Mouse (Mus musculus) brain, embryonic 14.5 days (tissue): ENCODE data around the gene Gnat1. TPM values are rescaled to one million over a fixed set of nuclear protein-coding genes. Genes with fewer than 3 reads are reported as not detected.
A peak's percentile ranks its signal among the peaks of the same experiment; 100 is the strongest.

Experiments used
- DNase-seq: peaks from one replicate; pipeline ENCODE4 v3.0.0-alpha.2; 2011; ENCODE audit warnings: low read depth
- CTCF ChIP-seq: fragments of 200-500 bp; IDR thresholded peaks from 2 replicates; pipeline ENCODE4 v1.5.1; 2012; ENCODE audit warnings: inconsistent platforms, mild to moderate bottlenecking, moderate library complexity, borderline replicate concordance; ENCODE audit not compliant: insufficient read depth, insufficient read length; ENCODE audit errors: extremely low read depth
- POLR2A ChIP-seq: fragments of 200-500 bp; IDR thresholded peaks from 2 replicates; pipeline ENCODE4 v1.6.1; 2012; ENCODE audit warnings: mild to moderate bottlenecking, inconsistent platforms, borderline replicate concordance; ENCODE audit not compliant: poor library complexity, insufficient read depth, insufficient read length, severe bottlenecking; ENCODE audit errors: extremely low read depth
- polyA plus RNA-seq: library from polyadenylated mRNA; depleted of rRNA; stranded (reverse); fragments of >200 nt; gene quantifications from 2 replicates; pipeline ENCODE4 v1.2.3, GENCODE M21; 2012

Gnat1 gene
- polyA plus RNA-seq, 1 experiment, result 0.48 TPM

DNA sequence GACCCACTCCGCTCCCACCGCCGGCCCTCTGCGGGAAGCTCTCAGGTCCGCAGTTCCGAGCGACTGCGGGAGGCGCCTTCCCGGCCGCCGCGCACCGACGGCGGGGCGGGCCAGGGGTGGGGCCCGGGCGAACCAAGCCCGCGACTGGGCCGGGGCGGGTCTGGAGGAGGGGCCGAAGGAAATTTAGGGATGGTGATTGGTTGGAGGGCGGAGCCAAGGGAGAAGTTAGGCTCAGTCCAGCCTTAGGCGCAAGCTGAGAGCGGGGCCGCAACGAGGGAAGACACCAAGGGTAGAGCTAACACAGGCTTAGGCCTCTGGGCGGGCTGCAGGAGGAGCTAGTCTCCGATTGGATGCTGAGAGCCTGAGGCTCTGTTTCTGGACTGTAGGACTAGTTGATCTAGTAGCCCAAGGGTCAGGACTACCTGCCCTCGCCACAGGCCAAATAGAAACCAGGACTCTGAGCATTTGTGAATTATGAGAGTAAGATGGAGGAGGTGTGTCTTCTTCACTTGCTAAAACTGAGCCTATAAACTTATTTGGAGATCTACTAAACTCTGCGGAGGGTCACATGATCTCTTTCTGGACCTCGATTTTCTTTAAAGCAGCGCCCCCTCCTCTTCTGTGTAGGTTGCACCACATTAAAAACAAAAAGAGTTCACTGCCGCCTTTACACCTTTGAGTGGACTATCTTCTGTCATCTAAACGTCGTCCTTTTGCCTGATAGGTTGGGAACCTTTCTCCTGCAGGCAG is 44.1 kb downstream of the Gnat1 start, which contains the start of gene Gnai2:
Gene Gnai2, minus strand, starts transcription at position 89 of the 750 bp plus-strand sequence.
- DNase-seq, result peak; percentile 98
- no peak for TF ChIP-seq CTCF
- peak; percentile 90 for TF ChIP-seq POLR2A

DNA sequence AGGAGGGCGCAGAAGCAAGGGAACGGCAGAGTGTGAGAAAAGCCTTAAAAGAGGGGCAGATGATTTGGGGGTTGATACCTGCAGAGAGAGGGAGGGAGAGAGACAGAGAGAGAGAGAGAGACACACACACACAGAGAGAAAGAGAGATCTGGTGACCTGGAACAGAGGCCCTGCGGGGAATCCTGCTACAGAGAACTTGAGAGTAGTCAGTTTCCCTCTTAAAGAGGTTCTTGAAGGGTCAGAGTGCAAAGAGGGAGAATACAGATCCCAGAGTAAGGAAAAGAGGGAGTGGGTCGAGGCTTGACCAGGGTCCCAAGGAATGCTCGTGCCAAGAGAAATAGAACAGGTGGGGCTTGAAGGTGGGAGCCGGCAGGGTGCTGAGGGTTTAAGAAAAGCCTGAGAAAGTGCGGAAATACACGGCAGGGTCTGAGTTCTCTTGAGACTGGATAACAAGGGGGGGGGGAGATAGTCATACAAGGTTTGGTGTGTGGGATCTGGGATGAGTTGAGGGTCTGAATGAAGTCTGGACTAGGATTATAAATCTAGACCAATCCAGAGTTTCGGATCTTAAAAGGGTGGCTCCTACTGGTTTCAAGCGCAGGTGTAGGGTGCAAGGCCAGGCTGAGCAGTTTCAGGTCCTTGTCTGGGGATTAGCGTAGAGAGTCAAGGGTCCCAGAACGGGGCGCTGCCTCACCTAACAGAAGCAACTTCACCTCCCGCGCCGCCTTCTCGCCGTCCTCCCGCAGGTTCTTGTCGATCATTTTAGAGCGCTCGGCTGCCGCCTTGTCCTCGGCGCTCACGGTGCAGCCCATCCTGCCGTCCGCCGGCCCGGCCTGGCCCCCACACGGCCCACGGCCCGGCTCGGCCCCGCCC is 44.9 kb downstream of the Gnat1 start:
- no peak for TF ChIP-seq POLR2A
- no peak for TF ChIP-seq CTCF
- no peak for DNase-seq

DNA sequence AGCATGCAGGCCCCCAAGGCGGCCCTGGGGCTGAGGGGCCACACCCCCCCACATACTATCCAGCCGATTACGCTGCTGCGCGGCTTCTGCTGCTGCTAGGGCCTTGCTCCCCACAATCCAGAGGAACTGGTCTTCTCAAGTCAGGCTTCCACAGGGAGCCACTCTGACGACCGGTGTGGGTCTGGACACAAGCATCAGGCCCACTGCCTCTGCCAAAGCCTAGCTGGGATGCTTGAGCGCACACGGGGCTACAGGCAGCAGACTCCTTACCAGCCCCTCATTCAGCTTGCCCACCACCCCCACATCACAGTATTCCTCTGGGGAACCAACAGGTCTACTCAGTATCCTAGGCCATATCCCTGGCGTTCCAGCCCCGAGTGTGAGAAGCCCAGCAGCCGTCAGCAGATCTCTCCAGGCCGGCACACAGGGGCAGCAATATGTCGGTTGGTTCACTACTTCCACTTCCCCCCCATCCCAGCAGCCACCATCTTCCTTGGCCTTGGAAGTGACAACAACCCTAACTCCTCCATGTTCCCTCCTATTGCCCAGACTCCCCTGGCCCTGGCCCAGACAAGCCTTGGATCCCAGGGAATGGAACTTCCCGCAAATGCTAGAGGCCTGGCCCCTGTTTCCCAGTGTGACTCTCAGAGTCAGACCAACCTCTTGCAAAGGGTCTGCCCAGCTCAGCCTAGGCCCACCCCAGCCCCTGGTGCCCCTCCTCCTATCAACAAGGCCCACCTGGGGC is 45.7 kb downstream of the Gnat1 start:
- DNase-seq, result peak; percentile 61
- TF ChIP-seq CTCF, result no peak
- no peak for TF ChIP-seq POLR2A

DNA sequence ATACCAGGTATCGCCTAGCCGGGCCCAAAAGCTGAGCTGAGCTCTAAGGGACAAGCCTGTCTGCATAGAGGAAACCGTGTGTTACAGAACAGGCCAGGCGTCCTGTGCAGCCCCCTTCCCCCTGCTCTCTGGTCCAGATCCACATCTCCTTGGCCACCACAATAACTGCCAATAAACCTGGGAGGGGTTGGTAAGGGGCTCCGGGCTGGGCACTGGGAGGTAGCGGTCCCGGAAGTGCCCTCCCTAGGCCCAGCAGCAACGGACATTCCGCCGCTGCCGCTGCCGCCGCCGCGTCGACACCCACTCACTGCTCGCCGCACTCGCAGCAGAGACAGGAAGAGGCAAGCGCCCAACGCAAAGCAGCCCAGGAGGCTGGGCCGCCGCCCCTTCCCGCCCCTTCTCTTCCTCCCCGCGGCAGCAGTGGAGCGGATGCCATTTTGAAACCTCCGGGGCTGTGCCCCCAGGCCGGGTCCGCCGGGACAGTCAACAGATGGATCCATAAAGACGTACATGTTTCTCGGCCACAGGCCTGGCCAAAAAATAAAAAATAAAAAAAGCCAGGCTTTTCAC is 46.3 kb downstream of the Gnat1 start:
- peak; percentile 85 for DNase-seq
- no peak for TF ChIP-seq POLR2A
- no peak for TF ChIP-seq CTCF

DNA sequence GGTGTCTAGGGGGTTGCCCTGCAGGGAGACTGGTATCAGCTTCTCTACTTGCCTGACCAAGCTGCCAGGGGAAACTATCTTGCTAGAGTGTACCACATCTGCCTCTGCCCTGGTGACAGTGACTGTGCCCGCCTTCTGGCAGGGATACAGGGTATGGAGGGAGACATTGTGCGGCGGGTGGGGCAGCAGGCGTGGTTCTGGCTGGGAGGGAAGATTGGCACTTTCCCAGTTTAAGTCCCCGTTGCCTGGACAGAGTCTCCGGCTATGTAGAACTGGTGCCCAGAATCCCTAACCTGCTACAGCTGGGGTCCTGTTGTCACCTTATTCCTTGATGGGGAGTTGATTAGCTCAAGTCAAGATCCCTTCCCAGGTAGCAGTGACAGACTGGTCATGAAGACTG is 47.0 kb downstream of the Gnat1 start:
- peak; percentile 83 for DNase-seq
- TF ChIP-seq POLR2A, result no peak
- no peak for TF ChIP-seq CTCF

DNA sequence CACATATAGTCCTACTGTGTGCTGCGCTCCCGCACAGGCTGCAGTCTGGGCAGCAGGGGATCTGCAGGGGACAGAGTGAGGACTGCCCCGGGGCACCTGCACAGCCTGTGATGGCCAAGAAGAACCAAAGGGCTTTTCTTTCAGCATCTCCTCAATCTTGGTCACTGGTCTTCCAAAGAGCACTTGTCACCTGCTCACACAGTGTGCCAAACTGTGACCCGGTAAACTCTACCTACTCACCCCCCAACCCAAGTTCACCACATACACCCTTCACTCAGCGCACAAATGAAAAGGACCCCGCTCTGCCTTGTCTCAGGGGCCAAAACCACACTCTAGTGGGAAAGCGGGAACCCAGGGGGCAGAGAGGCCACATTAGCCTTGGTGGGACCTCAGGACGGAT is 47.7 kb downstream of the Gnat1 start:
- DNase-seq, result no peak
- TF ChIP-seq POLR2A (no peak), CTCF (no peak)

DNA sequence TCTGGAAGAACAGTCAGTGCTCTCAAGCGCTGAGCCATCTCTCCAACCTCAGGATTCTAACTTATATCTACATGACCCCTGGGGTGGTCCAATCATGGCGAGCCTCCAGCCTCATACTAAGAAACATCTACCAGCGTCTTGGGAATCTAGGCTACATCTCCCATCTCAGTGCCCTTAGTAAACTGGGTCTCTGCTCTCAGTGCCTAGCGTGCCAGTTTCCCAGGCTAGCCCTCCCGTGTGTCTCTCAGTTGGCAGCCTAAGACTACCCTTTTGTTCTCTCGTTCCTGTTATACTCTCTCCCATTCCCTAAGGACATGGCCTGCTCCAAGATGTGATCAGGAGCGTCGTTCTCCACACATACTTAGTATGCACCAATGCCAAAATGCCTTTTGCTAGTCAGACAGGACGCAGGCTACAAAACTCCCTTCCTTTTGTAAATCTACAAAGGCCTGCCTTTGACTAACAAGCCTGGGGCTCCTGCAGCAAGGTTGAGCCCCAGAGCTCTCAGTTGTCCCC is 48.1 kb downstream of the Gnat1 start:
- DNase-seq, result peak; percentile 60
- TF ChIP-seq CTCF (no peak), POLR2A (no peak)

DNA sequence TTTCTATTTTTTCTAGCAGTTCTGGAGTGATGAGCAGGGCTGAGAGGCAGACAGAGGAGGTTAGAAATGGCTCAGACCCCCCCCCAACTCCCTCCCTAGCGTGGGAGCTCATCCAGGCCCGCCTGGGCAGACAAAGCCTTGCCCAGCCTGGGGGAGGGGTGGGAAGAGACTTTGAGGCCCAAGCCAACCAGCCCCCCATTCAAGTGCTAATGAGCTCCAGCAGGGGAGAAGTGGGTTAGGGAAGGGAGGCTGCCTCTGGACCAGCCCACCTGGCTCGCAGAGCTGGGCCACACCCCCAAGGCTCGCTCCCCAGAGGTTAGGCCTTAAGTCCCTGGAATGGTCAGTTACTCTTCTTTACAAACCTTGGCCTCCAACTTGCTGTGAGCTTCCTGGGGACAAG is 48.9 kb downstream of the Gnat1 start:
- DNase-seq, result peak; percentile 96
- TF ChIP-seq POLR2A, result no peak
- no peak for TF ChIP-seq CTCF

DNA sequence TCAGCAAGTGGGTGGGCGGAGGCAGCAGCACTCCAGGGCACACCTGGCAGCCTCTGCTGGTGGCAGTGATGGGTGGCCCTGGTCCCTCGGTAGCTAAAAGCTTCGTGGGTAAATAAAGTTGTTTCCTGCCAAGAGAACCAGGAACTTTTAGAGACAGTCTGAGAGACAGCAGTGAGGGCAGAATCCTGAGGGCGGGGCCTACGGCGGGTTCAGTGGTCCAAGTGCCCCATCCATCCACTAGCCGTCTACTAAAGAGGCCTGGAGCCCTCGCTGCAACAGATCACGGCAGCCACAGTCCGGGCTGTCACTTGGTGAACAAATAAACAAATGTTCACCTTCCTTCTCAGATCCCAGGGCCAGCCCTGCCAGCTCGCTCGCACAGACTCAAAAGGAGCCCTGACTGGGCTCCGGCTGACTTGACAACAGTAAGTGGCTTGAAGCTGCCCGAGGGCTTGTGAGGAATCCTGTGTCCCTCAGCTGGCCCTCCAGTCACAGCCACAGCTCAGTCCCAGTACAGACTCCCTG is 49.5 kb downstream of the Gnat1 start:
- no peak for TF ChIP-seq CTCF
- TF ChIP-seq POLR2A, result no peak
- peak; percentile 85 for DNase-seq

DNA sequence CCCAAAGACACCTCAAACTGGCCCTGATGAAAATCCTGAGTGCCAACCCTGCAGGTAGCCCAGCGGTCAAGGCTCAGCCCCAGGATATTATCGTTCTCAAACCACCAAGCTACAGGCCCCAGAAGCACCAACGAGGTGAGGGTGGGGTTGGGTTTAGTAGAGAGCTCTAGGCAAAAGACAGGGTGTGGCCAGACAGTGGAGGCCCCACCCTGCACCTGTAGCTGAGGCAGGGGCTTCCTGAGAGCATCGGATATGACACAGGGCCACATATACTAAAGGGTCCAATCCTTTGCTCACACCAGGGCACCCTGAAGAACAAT is 50.1 kb downstream of the Gnat1 start:
- no peak for DNase-seq
- no peak for TF ChIP-seq POLR2A
- no peak for TF ChIP-seq CTCF

DNA sequence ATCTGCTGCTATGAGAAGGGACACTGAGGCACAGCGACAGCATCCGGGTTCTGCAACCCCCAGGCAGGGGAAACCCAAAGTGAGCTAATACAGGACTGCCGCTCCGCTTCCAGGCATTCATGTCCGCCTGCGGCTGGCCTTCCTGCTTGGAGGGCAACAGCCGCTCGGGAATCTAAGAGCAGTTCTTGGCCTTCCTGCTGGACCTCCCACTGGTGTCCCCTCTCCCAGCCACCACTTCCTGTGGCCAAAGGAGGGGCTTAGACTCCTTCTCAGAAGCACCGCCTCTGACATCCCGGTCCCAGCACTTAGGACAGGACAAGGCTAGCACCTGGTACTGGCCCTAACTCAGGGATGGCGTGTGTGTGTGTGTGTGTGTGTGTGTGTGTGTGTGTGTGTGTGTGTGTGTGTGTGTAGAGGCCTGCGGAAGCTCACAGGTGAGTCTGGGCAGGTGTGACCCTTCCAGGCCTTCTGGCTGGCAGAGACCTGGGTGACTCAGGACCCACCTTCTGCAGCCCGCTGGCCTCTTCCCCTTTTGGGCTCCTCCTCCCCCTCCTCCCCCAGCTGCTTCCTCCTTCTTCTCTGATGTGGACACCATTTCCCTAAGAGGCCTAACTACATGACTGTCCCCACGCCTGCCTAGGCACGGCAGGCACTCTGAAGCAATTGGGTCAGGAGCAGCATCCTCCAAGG is 50.6 kb downstream of the Gnat1 start:
- no peak for DNase-seq
- no peak for TF ChIP-seq POLR2A
- TF ChIP-seq CTCF, result no peak
